In genomic region chr3:35699979-35700378, GRCm38 (mm10) we compare ENCODE assay signal across 30 mouse cellular contexts. TPM values are rescaled to one million over a fixed set of nuclear protein-coding genes. Genes with fewer than 3 reads are reported as not detected.
DNase-seq lines count a peak whose midpoint lies in the region; ATAC-seq and TF ChIP-seq lines count a peak whose summit lies in the region.
"Had no signal": no experiment of that assay in that cellular context is flagged by ENCODE, and none has a peak within 500 bp of the region (broad histone marks: within the 10 kb centered on the region; RNA-seq: fewer than 3 reads in every experiment).

No protein-coding gene starts in this region.

- no peak overlapping the region for H3K4me2 ChIP-seq in forebrain, embryonic 14.5 days (ENCODE audit: low read length)
- H3K4me2 ChIP-seq in forebrain, embryonic 16.5 days (ENCODE audit: low read length), result no peak overlapping the region
- H3K4me2 ChIP-seq in intestine, embryonic 14.5 days (ENCODE audit: low read length), result no peak overlapping the region
- no peak overlapping the region for H3K4me2 ChIP-seq in intestine, postnatal 0 days (replicated peaks; ENCODE audit: low read depth)
- H3K4me2 ChIP-seq in lung, postnatal 0 days (replicated peaks; ENCODE audit: low read depth, low read length), result no peak overlapping the region
- H3K4me2 ChIP-seq: embryonic facial prominence, embryonic 13.5 days; forebrain, embryonic 12.5 days; heart, embryonic 13.5 days; hindbrain, embryonic 14.5 days had no signal

- no peak overlapping the region for H3K27ac ChIP-seq in forebrain, embryonic 14.5 days (ENCODE audit: low read depth, low read length)
- no peak overlapping the region for H3K27ac ChIP-seq in forebrain, embryonic 16.5 days (ENCODE audit: low read length)
- no peak overlapping the region for H3K27ac ChIP-seq in intestine, embryonic 14.5 days (ENCODE audit: low read depth)
- peak overlapping the region; percentile 50; the same call in 1 of the 2 replicates for H3K27ac ChIP-seq in intestine, postnatal 0 days (ENCODE audit: low read depth, low read length)
- no peak overlapping the region for H3K27ac ChIP-seq in lung, postnatal 0 days (ENCODE audit: low read length)
- H3K27ac ChIP-seq: embryonic facial prominence, embryonic 10.5 days; embryonic facial prominence, embryonic 13.5 days; forebrain, embryonic 12.5 days; heart, adult 2 months; heart, embryonic 10.5 days; heart, embryonic 13.5 days; hindbrain, embryonic 14.5 days; hindbrain, postnatal 0 days had no signal

- H3K9me3 ChIP-seq in forebrain, embryonic 14.5 days (replicated peaks; ENCODE audit: control insufficient read depth, low read length), result no peaks in the 10 kb centered on the region
- H3K9me3 ChIP-seq in forebrain, embryonic 16.5 days (ENCODE audit: control insufficient read depth, low read length), result no peaks in the 10 kb centered on the region
- no peaks in the 10 kb centered on the region for H3K9me3 ChIP-seq in intestine, embryonic 14.5 days (ENCODE audit: control insufficient read depth, low read length)
- H3K9me3 ChIP-seq in intestine, postnatal 0 days (ENCODE audit: control insufficient read depth), result no peaks in the 10 kb centered on the region
- H3K9me3 ChIP-seq in lung, postnatal 0 days (ENCODE audit: low read length), result no peaks in the 10 kb centered on the region
- H3K9me3 ChIP-seq: embryonic facial prominence, embryonic 10.5 days; embryonic facial prominence, embryonic 13.5 days; forebrain, embryonic 12.5 days; G1E; heart, embryonic 10.5 days had no signal

- no peaks in the 10 kb centered on the region for H3K36me3 ChIP-seq in forebrain, embryonic 14.5 days (ENCODE audit: control insufficient read depth, insufficient read depth, low read length)
- no peaks in the 10 kb centered on the region for H3K36me3 ChIP-seq in forebrain, embryonic 16.5 days (ENCODE audit: control insufficient read depth, insufficient read depth)
- no peaks in the 10 kb centered on the region for H3K36me3 ChIP-seq in intestine, embryonic 14.5 days (ENCODE audit: control insufficient read depth, insufficient read depth, low read length)
- H3K36me3 ChIP-seq in intestine, postnatal 0 days (ENCODE audit: control insufficient read depth, insufficient read depth), result no peaks in the 10 kb centered on the region
- H3K36me3 ChIP-seq in lung, postnatal 0 days (ENCODE audit: insufficient read depth, low read length), result no peaks in the 10 kb centered on the region
- H3K36me3 ChIP-seq: embryonic facial prominence, embryonic 10.5 days; embryonic facial prominence, embryonic 13.5 days; forebrain, embryonic 12.5 days; G1E; heart, embryonic 10.5 days; heart, embryonic 13.5 days had no signal

- no peaks in the 10 kb centered on the region for H3K4me1 ChIP-seq in forebrain, embryonic 14.5 days (ENCODE audit: control insufficient read depth, insufficient read depth, low read length)
- no peaks in the 10 kb centered on the region for H3K4me1 ChIP-seq in forebrain, embryonic 16.5 days (replicated peaks; ENCODE audit: control insufficient read depth, insufficient read depth, low read length)
- H3K4me1 ChIP-seq in intestine, embryonic 14.5 days (replicated peaks; ENCODE audit: control insufficient read depth, insufficient read depth, low read length), result no peaks in the 10 kb centered on the region
- H3K4me1 ChIP-seq in intestine, postnatal 0 days (replicated peaks; ENCODE audit: control insufficient read depth, insufficient read depth, low read length), result peaks cover 4% of the 10 kb centered on the region; the same call in 1 of the 2 replicates
- no peaks in the 10 kb centered on the region for H3K4me1 ChIP-seq in lung, postnatal 0 days (ENCODE audit: insufficient read depth, low read depth, low read length)
- H3K4me1 ChIP-seq: embryonic facial prominence, embryonic 10.5 days; embryonic facial prominence, embryonic 13.5 days; forebrain, embryonic 12.5 days; heart, embryonic 10.5 days; heart, embryonic 13.5 days had no signal

- DNase-seq in forebrain, embryonic 14.5 days (ENCODE audit: low spot score), result peak; percentile 4
- DNase-seq in intestine, embryonic 14.5 days (ENCODE audit: low spot score), result peak; percentile 6
- no peak for DNase-seq in lung, postnatal 25 days (ENCODE audit: low spot score)
- no peak for DNase-seq in lung, postnatal 0 days (ENCODE audit: low spot score)
- no peak for DNase-seq in B cell, adult 2 months
- DNase-seq: adrenal gland, adult 2 months; adrenal gland, postnatal 14 days; cerebellum, adult 11-12 months; cerebellum, adult 8-10 months; cerebellum, postnatal 10 days; cerebellum, postnatal 36 days; embryo, embryonic 11 days; forebrain, postnatal 0 days; gastrocnemius, postnatal 10 days; gastrocnemius, postnatal 36 days; heart, adult 2 months; heart, postnatal 14 days; heart, postnatal 4 days had no signal

- no peak overlapping the region for H3K4me3 ChIP-seq in forebrain, embryonic 14.5 days (ENCODE audit: low read depth, low read length)
- H3K4me3 ChIP-seq in forebrain, embryonic 16.5 days (replicated peaks; ENCODE audit: low read length), result no peak overlapping the region
- no peak overlapping the region for H3K4me3 ChIP-seq in intestine, embryonic 14.5 days (ENCODE audit: low read depth, low read length)
- H3K4me3 ChIP-seq in intestine, postnatal 0 days (ENCODE audit: low read depth, low read length), result no peak overlapping the region
- H3K4me3 ChIP-seq in lung, postnatal 0 days (ENCODE audit: low read depth, low read length), result no peak overlapping the region
- H3K4me3 ChIP-seq: embryonic facial prominence, embryonic 10.5 days; embryonic facial prominence, embryonic 13.5 days; erythroblast, embryonic 14.5 days; forebrain, embryonic 12.5 days; heart, adult 2 months; heart, embryonic 10.5 days; heart, embryonic 13.5 days had no signal

- ATAC-seq in forebrain, embryonic 14.5 days, result no peak
- ATAC-seq in forebrain, embryonic 16.5 days, result no peak
- ATAC-seq in intestine, embryonic 14.5 days (replicated peaks; ENCODE audit: low FRiP score, low TSS enrichment, low read depth), result no peak
- peak; percentile 83 for ATAC-seq in intestine, postnatal 0 days
- no peak for ATAC-seq in lung, postnatal 0 days
- ATAC-seq: forebrain, postnatal 0 days; hindbrain, postnatal 0 days had no signal

- TF ChIP-seq EP300 in lung, postnatal 0 days (IDR thresholded peaks at IDR 0.05), result no peak

- H3K9ac ChIP-seq in forebrain, embryonic 14.5 days (ENCODE audit: low read length), result no peak overlapping the region
- H3K9ac ChIP-seq in forebrain, embryonic 16.5 days (replicated peaks; ENCODE audit: low read depth, low read length), result no peak overlapping the region
- H3K9ac ChIP-seq in intestine, embryonic 14.5 days (ENCODE audit: low read length), result no peak overlapping the region
- no peak overlapping the region for H3K9ac ChIP-seq in intestine, postnatal 0 days (ENCODE audit: low read depth, low read length)
- no peak overlapping the region for H3K9ac ChIP-seq in lung, postnatal 0 days (replicated peaks; ENCODE audit: low read depth)
- H3K9ac ChIP-seq: embryonic facial prominence, embryonic 13.5 days; forebrain, embryonic 12.5 days; forebrain, postnatal 0 days; heart, embryonic 13.5 days; hindbrain, embryonic 14.5 days had no signal

- H3K27me3 ChIP-seq in forebrain, embryonic 14.5 days (replicated peaks; ENCODE audit: control insufficient read depth, insufficient read depth, low read length), result no peaks in the 10 kb centered on the region
- H3K27me3 ChIP-seq in forebrain, embryonic 16.5 days (replicated peaks; ENCODE audit: control insufficient read depth, insufficient read depth, low read length), result no peaks in the 10 kb centered on the region
- no peaks in the 10 kb centered on the region for H3K27me3 ChIP-seq in intestine, embryonic 14.5 days (replicated peaks; ENCODE audit: control insufficient read depth, insufficient read depth, low read length)
- no peaks in the 10 kb centered on the region for H3K27me3 ChIP-seq in intestine, postnatal 0 days (replicated peaks; ENCODE audit: control insufficient read depth, insufficient read depth, low read length)
- no peaks in the 10 kb centered on the region for H3K27me3 ChIP-seq in lung, postnatal 0 days (replicated peaks; ENCODE audit: insufficient read depth, low read length)
- H3K27me3 ChIP-seq: CH12.LX; embryonic facial prominence, embryonic 13.5 days; forebrain, embryonic 12.5 days; heart, embryonic 13.5 days had no signal

- no peak for TF ChIP-seq CTCF in intestine, postnatal 0 days (IDR thresholded peaks at IDR 0.05; ENCODE audit: low read depth)
- TF ChIP-seq CTCF in lung, postnatal 0 days (IDR thresholded peaks at IDR 0.05), result no peak

RNA-seq across cellular contexts. Expression of gene Atp11b, which starts 53.9 kb away (rescaled TPM):
- 25.0 and 29.7 TPM in 2 replicates for polyA plus RNA-seq in forebrain, embryonic 14.5 days (2014; fragmentation: Nextera tagmentation; extraction: Ambion mirVana)
- 34.4 and 36.9 TPM in 2 replicates for polyA plus RNA-seq in forebrain, embryonic 16.5 days (2015; fragmentation: Nextera tagmentation; extraction: Ambion mirVana)
- polyA plus RNA-seq in intestine, embryonic 14.5 days (2014; fragmentation: Nextera tagmentation; extraction: Ambion mirVana), result 45.2 and 48.2 TPM in 2 replicates
- 27.3 and 28.8 TPM in 2 replicates for polyA plus RNA-seq in intestine, postnatal 0 days (2015; fragmentation: Nextera tagmentation; extraction: Ambion mirVana)
- polyA plus RNA-seq in lung, postnatal 0 days (2015; fragmentation: Nextera tagmentation; extraction: Ambion mirVana), result 18.0 and 20.4 TPM in 2 replicates

Comparison
In these comparisons a context has a peak if more than half of its experiments do, and no peak if none do; other contexts are left out.
1. DNase-seq: peak in forebrain, embryonic 14.5 days (single experiment) and intestine, embryonic 14.5 days (single experiment); none in lung, postnatal 25 days (single experiment), lung, postnatal 0 days (single experiment) and B cell, adult 2 months (0 of 2).